Mouse (Mus musculus) thymus, postnatal 4 days (tissue): ENCODE results near the gene Lonp2.

Source experiments
- DNase-seq: peaks from one replicate; pipeline ENCODE4 v3.0.0; 2021

Gene Lonp2

DNA sequence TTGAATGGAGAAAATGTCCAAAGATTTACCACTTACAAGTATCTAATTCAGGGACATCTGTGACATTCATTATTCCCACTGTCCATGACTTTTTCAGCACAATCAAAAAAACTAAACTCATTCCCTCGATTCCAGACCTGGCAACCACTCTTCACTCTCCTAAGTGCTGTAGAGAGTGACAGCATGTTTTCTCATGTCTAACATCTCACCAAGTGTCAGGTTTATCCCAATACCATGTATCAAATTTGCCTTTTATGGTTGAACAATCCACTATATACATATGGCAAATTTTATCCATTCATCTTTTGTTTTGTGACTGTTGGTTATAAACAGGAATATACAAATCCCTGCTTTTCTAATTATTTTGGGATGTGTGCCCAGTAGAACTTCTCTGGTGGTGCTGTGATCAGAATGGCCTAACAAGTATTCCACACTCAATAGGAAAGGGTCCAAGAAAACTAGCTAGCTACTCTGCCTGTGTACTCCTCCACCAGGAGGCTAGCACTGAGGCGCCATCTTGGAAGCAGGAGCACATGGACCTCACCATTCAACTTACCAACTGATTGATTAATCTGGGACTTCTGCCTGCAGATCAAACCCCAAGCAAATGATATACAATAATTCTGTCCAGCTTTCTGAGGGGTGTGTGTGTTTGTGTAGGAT, 94.6 kb downstream of the Lonp2 start:
- no peak for DNase-seq

DNA sequence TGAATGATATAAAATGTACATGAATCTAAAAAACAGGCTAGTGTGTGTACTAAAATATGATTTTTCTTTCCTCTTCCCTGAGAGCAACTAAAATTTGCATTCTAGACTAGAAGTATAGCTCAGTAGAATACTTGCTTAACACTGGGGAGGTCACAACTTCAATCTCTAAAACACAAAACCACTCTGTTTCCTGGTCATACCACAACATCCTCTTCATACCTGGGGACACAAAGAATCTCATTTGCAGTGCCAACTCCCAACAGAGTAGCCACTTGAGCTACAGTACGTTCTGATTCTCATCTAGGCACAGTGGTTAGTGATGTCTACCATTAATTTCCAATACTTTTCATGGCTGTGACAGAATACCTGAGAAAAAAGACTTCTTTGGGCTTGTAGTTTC, 95.5 kb downstream of the Lonp2 start:
- DNase-seq: no peak

DNA sequence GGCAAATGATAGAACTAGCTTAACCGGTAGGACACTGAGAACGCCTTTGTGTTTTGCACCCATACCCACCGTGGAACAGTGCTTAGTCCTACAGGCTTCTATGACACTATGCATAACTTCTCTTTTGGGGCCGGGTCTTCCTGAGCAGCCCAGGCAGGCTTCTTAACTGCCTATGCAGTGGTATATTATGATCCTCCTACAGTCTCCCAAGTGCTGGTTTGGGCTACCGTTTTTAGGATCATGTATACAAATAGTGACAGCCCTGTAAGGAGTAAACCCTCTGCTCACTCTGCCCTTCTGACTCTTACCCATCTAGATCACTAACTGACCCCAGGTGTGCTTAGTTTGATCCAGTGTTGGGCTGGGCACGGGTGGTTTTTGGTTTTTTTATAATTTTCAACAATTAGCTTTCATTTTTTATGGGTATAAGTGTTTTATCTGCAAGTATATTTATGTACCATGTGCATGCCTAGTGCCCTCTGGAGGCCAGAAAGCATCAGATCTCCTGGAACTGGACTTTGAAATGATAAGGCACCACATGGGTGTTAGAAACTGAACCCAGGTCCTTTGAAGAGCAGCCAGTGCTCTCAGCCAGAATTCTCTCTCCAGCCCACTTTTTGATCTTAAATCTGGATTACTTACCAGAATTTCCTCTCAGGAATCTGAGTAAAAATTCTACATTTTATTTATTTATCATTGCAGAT, 97.1 kb downstream of the Lonp2 start:
- peak; percentile 47 for DNase-seq

DNA sequence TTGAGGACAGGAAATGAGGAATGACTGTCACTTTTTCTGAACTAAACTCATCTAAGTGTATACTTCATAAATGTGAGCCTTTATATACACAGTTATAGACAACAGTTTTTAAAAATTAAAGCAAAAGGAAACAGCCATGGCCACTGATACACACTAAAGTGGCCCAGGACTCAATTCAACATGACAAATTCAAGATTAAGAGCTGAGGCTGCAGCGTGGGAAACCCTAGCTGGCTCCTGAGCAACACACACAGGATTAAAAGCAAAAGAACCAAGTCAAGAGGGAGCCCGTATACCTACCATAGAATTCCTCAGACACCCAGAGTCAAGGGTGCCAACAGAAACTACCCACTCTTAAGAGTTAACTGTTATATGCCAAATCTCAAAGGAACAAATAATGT, 97.6 kb downstream of the Lonp2 start:
- DNase-seq: no peak

DNA sequence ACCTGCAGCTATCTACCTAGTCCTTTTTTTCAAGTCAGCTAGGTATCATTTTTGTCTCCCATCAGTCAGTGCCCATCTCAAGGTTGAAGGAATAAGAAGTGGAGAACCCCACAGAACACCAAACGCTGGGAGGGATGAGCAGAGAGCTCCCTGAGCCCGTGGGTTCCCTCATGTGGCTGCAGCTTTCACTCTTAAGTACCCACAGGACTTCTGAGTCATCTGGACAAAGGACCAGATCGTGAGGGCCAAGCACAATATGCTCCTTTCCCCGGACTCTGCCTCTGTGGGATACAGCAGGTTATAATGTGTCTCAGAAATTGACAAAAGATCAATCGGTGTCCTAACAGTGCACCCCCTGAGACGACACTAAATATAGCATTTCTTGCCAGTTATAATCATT, 103.1 kb downstream of the Lonp2 start:
- DNase-seq: no peak

DNA sequence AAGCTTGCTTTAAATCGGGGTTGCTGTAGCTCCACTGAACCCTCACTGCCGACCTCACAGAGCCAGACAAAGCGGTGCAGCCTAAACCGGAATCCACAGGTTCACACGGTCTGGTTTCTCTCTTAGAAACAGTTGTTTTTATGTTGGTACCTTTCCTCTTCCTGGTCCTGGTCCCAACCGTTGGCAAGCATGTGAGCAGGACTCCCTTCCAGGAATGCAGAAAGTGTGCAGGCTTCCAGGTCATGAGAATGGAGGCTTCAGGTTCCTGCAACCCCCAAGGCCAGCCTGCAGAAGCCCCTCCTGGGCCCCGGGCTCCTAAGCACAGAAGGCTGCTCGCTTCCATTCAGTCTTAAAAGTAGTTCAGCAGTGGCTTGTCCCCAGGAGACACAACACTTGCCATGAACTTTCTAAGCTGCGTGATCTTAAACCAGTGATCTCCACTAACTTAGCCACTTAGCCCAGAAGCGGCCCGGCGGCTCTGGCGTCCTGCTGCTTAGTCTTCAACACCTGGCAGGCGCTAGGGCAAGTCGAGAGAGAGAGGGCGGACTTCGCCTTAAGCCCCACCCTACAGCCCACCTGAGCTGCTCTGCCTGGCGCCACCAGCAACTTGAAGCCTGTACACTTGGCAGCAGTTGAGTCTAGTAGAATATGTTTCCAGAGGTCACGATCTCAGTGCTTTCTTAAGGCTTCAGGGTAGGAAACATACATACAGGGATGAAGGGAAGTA, 104.5 kb downstream of the Lonp2 start:
- no peak for DNase-seq

DNA sequence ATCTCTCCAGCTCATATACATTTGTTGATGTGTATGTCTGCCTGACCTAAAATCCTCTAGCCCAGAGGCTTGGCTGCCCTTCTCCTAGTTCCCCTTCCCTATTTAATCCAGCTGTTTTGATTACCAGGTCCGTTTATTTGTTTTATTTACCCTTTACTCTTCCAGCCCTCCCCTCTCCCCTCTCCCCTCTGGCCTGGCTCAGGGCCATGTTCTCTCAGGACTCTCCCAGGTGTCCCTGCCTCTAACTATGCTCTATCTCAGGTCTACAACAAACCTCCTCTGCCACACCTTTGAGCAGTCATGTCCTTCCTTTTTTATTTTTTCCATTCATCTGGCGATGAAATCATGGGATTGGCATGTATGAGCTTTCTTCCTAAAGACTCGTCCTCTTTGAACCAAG, 106.5 kb downstream of the Lonp2 start:
- DNase-seq: no peak

DNA sequence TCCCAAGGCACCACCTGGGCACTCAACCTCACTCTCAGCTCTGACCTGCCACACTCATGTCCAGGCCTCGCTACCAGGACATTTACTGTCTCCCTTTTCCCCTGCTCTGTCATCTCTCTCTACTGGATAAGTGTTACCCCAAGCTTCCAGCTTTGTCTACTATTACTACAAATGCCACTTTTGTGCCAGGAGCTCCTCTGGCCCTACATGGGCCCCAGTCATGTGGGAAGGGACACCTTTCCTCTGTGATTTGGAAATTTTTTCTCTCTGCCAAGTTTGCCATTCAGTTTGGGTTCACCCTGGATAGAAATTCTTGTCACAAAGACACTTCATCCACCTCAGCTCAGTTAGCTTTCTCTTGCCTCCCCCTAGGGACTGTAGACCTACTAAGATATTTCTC, 107.0 kb downstream of the Lonp2 start:
- DNase-seq: no peak

DNA sequence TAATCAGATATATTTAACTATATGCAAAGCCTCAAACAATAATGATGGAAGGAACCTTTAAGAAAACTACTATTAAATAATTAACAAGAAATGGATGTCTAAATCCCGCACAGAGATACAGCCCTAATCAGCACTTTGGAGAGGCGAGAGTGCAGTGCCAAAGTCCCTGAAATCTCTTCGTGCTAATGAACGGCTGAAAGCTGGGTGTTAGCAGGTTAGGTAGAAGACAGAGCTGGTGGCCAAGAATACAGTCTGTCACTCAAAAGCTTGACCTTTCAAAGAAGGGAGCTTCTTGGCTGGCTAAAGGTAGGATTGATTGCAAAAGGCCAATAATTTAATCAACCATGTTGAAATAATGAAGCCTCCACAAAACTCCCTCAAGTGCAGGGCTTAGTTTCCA, 110.3 kb downstream of the Lonp2 start:
- DNase-seq: no peak

DNA sequence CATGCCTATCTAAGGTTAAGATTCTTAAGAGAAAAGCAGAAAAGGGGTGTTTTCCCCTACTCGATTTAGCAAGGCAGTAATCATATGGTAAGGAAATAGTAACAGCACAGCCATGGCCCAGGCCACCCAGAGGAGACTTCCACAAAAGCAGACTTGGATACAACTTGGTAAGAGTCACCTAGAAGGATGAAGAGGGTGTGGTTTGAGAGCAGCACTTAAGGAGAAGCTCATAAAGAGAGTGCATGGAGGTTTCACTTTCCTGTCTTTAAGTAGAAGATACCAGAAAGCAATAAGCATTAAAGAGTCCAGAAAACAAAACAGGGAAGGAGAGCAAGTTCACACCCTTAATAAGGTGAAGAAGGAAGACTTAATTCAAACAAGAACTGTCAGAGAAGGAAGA, 111.1 kb downstream of the Lonp2 start:
- DNase-seq: no peak

DNA sequence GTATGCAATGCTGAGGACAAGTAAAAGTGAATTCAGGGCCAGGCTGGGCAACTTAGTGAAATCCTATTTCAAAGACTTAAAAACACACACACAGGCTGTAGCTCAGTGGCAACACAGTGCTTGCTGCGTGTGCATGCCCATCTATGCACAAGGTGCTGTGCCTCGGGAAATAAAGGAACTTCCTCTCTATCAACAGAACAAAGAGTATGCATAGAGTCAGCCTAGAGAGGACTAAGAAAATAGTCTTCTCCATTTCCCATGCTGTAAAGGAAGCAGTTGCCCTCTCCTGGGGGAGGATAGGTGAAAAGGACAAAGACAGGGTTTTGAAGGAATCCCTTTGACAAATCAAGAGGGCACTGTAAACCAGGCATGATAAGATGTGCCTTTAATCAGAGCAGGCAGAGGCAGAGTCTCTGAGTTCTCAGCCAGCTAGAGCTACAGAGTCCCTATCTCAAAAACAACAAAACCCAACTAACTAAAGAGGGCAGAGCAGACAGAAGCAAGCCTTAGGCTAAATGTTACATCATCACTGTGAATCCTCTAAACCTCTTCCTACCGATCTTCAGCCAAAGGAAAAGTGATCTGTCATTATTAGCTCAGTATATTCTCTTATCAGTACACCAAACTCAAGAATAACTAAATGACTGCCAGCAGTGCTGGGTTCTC, 111.7 kb downstream of the Lonp2 start:
- DNase-seq: no peak

DNA sequence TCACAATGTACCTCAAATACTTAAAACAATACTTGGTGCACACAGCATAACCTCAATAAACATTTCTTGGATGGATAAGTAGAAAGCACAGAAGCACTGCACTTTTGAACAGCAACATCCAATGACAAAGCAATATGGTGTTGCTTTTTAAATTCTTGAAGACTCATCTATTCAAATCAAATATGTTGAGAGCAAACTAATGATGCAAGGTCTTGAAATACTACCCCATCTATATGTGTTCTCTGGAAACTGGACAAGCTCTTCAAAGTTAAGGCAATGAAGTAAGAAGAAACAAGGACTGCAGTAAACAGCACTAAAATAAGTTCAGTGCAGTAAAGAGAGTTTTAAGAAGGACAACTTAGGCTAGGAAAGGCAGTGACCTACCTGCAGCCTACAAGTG, 117.1 kb downstream of the Lonp2 start:
- DNase-seq: no peak

DNA sequence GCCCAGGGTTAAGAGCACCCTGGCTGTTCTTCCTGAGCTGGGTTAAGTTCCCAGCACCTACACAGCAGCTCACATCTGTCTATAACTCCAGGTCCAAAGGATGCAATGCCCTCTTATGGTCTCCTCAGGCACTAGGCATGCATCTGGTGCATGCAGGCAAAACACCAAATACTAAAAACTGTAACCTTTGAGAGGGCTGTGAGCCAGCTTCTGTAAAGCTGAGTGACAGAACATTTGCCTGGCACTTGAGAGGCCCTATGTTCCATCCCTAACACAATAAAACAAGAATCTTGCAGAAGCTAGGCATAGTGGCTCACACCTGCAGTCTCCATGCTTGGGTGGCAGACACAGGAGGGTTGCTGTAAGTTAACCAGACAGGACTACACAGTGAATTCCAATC, 117.8 kb downstream of the Lonp2 start:
- no peak for DNase-seq

DNA sequence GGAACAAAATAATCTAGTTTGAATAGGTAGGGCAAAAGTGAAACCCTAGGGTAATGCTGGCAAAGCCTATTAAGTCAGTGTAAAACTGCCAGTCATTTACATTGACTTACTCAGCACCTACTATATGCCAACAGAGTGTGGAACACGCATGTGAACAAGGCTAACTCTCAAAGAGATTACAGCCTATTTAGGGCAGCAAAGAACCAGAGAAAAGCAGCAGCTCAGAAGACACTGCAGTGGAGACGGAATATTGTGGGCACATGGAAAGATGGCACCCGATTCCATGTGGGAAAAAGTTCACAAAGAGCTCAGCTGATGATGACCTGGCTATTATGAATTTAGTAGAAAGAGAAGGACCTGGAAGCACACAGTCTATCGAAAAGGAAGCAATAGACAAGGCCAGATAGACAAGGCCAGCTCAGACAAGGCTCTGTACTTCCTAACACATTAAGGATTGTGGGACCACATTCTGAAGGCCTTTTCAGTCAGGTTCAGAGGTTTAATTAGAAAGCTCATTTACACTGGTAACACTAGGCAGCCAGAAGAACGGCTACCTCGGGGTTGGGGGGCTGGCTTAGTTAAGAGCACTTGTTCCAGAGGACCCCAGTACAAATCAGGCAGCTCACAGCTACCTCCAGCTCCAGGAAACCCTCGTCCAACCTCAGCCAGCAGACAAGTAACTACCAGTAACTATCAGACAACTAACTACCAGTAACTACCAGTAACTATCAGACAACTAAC, 118.9 kb downstream of the Lonp2 start:
- DNase-seq: no peak

DNA sequence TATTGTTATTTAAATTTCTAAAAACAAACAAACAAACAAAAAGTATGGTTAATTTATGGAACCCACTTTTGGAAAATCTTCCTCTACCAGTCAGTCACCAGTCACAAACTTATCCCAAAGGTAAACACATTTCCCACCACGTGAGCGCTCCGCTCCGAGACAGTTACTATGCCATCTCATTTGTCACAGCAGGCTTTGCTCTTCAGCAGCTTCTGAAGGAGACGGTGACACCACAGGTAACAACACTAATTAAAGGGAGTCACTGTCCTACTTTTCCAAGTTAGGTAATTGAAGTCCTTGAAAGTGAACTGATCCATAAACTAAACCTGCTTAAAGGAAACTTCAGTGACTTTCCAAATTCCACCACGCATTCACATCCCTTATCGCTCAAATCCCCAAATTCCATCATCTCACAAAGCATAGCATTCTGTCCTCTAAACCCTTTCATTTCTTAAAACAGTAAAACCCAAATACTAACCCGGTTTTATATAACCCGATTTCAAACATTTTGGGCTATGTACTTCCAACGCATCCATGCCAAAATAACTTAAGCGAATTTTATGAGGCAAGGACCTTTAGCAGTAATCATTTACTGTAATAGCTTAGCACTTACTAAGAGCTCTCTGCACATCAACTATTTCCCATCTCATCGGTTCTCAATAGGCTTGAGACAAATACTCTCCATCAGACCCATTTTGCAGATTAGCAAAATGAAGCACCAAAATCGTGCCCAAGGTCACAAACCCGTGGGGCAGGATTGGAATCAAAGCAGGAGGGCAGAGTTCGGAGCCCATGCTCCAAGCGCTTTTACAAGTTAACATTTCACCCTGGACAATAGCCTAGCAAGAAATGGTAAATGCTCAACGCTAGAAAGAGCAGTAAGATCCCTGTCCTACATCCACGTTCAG, 120.7 kb downstream of the Lonp2 start:
- peak; percentile 15 for DNase-seq

DNA sequence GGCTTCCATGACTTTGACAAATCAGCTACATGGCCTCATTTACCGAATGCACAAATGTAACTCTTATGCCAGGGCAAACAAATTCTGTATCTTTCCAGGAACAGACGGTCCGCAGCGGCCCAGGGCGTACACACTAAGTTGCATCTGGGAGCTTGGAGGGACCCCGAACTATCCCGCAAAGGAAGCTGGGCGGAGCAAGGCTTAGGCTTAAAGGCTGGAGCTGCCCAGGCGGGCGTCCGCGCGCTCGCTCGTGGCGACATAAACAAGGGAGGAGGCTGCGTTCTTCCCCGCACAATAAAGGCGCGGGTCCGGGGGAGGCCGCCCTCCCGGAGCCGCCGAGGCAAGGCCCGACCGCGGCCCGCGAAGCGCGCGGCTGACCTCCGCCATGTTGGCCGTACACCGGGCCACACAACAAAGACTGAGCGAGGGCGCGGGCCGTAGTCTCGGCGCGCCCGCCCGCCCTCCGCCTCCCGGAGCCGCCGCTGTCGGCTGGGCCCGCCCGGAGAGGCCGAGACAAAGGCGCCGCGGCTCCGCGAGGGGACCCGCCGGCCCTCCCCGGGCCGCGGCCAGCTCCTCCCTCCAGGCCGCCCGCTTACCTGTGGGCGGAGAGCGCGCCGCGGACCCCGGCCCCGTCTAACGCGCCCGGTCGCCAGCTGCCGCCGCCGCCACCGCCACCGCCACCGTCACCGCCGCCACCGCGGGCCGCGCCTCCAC, 121.5 kb downstream of the Lonp2 start, which contains the start of the genes Gm10638 and Siah1a:
TSS of gene Gm10638 (plus strand) at position 479 of the 714 bp plus-strand sequence.
TSS of gene Siah1a (minus strand) at position 714 of the 714 bp plus-strand sequence.
- DNase-seq: peak; percentile 71

DNA sequence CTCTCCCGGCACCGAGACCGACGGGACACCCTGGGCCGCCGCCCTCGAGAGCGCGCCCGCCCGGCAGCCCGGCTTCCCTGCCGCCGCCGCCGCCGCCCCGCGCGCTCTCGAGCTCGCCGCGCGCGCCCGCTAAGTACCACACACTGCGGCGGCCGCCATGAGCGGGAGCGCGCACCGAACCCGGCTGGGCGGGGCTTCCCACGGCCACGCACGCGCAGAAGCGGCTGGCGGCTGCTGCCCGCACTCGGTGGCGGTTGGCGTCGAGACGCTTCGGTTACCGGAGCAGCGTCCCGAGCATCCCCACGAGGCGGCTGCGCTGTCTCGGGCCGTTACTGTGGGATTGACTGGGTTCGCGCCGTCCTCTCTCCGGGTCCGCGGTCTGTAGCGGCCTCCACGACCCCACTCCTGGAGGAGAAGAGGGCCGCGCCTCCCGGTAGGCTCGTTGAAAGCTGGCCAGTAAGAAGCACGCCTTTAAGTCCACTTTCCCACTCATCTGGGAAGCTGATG, 122.1 kb downstream of the Lonp2 start:
- DNase-seq: peak; percentile 98

DNA sequence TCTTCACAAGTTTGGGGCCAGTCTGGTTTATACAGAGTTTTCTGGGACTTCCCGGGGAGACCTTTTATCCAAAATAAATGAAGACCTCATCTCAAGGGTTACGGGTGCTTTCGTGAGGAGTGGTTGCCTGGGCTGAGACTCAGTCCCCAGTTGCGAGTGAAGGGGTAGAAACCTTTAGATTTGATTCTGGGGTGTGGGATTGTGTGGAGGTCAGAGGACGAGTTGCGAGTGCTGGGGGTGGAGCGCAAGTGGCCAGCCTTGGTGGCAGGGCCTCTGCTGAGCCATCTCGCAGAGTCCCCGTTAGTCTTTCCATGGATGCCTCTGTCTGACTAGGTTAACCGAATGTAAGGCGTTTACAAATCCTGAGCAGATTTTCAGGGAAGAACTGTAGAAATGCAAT, 122.7 kb downstream of the Lonp2 start:
- DNase-seq: peak; percentile 40

DNA sequence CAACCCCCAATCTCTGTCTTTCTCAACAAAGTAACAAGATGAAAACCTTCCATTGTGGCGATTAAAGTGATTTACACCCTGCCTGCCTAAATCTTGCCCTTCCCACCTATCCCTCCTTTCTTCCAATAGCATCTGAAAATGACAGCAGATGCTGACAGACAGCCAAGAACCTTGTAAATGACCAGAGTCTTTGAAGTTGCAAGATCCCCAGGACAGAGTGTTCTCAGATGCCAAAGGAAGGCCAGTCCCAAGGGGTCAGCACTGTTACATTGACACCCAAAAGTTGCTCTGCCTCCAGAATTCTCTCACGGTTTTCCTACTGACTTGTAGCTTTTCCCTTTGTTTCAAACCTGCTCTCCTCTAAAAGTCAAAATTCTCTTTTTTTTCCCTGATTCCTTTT, 126.0 kb downstream of the Lonp2 start:
- no peak for DNase-seq

DNA sequence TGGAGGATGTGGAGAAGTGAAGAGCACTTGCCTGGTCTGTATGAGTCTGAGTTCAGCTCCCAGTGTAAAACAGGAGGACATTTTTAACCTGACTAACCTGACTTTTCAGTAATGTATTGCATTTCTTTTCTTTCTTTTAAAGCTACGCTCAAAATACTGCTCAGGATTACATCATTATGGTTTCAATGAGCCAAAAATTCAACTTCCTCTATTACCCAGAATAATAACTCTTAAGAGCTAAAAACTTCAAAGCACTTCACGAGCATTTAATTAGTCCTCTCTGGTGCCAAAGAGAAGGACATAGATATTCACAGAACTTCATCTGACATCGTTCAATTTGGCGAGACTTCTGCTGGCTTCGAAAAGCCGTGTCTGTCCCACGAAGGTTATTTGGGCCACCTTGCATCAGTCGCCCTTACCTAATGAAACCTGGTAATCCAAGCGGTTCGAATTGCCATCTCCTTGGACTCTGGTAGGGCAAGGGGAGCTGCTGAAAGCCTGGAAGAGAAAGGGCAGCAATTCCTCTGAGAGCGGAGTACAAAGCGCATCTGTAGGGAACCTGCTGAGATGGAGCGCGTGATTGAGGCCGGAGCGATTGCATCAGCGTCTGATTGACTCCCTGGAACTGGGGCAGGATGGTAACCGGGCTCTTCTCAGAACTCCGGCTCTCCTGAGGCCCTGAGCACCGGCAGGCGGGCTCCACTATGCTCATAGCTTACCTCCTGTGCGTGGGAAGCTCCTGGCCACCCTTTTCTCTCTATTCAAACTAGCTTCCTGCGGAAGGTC, 133.3 kb downstream of the Lonp2 start:
- DNase-seq: no peak
